Mouse (Mus musculus): ENCODE results near the gene Timm13. TPM values are rescaled to one million over a fixed set of nuclear protein-coding genes. Genes with fewer than 3 reads are reported as not detected.

The Timm13 gene
- polyA plus RNA-seq, 2 experiments: 114 to 208 TPM

DNA sequence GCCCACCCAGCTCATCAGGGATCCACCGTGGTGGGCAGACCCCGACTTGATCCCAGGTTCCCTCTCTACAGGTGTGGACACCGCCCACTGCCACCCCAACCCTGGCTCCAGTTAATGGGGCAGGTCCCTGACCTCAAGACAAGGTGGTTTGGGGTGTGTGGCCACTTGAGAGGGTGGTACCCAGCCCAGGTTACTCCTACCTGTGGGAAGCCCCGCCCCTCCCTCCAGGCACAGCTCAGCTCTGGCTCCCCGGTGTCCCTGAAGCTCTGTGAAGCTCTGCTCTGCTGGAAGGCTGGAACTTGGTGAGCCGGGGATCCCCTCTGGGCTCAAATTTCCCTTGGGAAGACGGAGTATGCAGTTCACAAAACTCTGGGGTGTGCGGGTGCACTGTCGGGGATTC, 29.2 kb downstream of the Timm13 start, which contains the start of gene Tmprss9:
Gene Tmprss9, plus strand, starts transcription at position 268 of the 400 bp plus-strand sequence.
- Histone ChIP-seq H3K4me1 (replicated peaks; ENCODE audit: control insufficient read depth in 2 of 2, insufficient read depth in 2 of 2, low read length in 1 of 2) (peaks cover 3 to 4% of the 10 kb centered on the region in 2 experiments; a peak in 3 of 4 replicates), H3K27me3 (ENCODE audit: control insufficient read depth, insufficient read depth, low read length) (peaks cover 5% of the 10 kb centered on the region; the same call in 1 of the 2 replicates), H3K9me3 (ENCODE audit: control insufficient read depth, low read length) (no peaks in the 10 kb centered on the region), H3K4me3 (ENCODE audit: insufficient read depth in 1 of 2, low read depth in 2 of 2, low read length in 2 of 2) (no peak within 1 kb of the TSS), H3K9ac (replicated peaks) (no peak within 1 kb of the TSS), H3K27ac (no peak within 1 kb of the TSS), H3K4me2 (ENCODE audit: low read depth) (no peak within 1 kb of the TSS), H3K36me3 (replicated peaks; ENCODE audit: control insufficient read depth, insufficient read depth, low read depth) (peaks cover 19% of the 10 kb centered on the region)
- DNase-seq (ENCODE audit: low read depth in 3 of 3, low spot score in 3 of 3): no peak
- WGBS (ENCODE audit: insufficient replicate concordance): 29% methylated on average over 9 of the region's 9 CpGs
- no peak for ATAC-seq (ENCODE audit: insufficient read depth)
- TF ChIP-seq CTCF (IDR thresholded peaks at IDR 0.05; ENCODE audit: low read depth): no peak
- TF ChIP-seq EP300 (IDR thresholded peaks at IDR 0.05; ENCODE audit: low read depth): no peak

DNA sequence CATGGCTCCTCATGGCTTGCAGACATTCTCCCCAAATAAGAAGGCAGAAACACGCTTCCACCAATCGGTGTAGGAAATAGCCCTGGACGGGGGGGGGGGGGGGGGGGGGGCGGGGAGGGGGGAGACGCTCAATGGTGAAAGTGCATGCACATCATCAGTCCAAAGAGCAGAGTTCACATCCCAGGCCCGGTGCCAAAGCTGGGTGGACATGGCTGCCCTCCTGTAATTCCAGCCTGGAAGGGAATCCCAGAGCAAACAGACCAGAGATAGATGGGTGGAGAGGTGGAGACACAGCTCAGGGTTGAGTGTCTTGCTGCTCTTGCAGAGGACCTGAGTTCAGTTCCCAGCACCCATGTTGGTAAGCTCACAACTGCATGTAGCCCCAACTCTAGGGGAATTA, 29.8 kb downstream of the Timm13 start:
- Histone ChIP-seq H3K9me3 (ENCODE audit: control insufficient read depth, low read length) (no peaks in the 10 kb centered on the region), H3K9ac (replicated peaks) (no peak overlapping the region), H3K36me3 (replicated peaks; ENCODE audit: control insufficient read depth, insufficient read depth, low read depth) (peaks cover 24% of the 10 kb centered on the region), H3K27me3 (ENCODE audit: control insufficient read depth, insufficient read depth, low read length) (peaks cover 5% of the 10 kb centered on the region; the same call in 1 of the 2 replicates), H3K27ac (no peak overlapping the region), H3K4me1 (replicated peaks; ENCODE audit: control insufficient read depth in 2 of 2, insufficient read depth in 2 of 2, low read length in 1 of 2) (no peaks in the 10 kb centered on the region), H3K4me2 (ENCODE audit: low read depth) (no peak overlapping the region), H3K4me3 (ENCODE audit: insufficient read depth in 1 of 2, low read depth in 2 of 2, low read length in 2 of 2) (no peak overlapping the region)
- ATAC-seq (ENCODE audit: insufficient read depth) (no peak), DNase-seq (ENCODE audit: low read depth in 3 of 3, low spot score in 3 of 3) (no peak)
- TF ChIP-seq CTCF (IDR thresholded peaks at IDR 0.05; ENCODE audit: low read depth) (no peak), EP300 (IDR thresholded peaks at IDR 0.05; ENCODE audit: low read depth) (no peak)
- 57% methylated on average over 5 of the region's 6 CpGs for WGBS (ENCODE audit: insufficient replicate concordance)

DNA sequence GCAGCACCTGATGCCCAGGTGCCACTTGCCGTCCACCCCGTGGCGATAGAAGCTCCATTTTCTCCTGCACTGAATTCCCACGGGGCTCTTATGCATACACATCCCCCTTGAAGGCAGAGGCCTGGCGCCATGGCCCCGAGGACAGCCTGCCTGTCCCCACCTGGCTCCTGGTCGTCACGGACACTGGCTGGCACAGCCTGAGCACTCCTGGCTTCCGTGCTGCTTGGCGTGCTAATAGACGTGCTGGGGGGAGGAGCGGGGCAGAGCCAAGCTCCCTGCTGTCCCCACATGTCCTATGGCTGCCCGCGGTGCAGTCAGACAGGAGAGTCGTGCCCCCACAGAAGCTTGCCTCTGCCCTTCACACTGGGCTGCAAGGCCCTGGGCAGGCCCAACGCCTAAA, 36.3 kb downstream of the Timm13 start:
- no peak for ATAC-seq (ENCODE audit: insufficient read depth)
- no peak overlapping the region for H3K27ac ChIP-seq
- no peaks in the 10 kb centered on the region for H3K9me3 ChIP-seq (ENCODE audit: control insufficient read depth, low read length)
- no peak for DNase-seq (ENCODE audit: low read depth in 3 of 3, low spot score in 3 of 3)
- H3K9ac ChIP-seq (replicated peaks): no peak overlapping the region
- peaks cover 29 to 37% of the 10 kb centered on the region in 2 experiments for H3K4me1 ChIP-seq (replicated peaks; ENCODE audit: control insufficient read depth in 2 of 2, insufficient read depth in 2 of 2, low read length in 1 of 2)
- H3K36me3 ChIP-seq (replicated peaks; ENCODE audit: control insufficient read depth, insufficient read depth, low read depth): peaks cover 70% of the 10 kb centered on the region
- no peak for TF ChIP-seq CTCF (IDR thresholded peaks at IDR 0.05; ENCODE audit: low read depth)
- TF ChIP-seq EP300 (IDR thresholded peaks at IDR 0.05; ENCODE audit: low read depth): no peak
- no peaks in the 10 kb centered on the region for H3K27me3 ChIP-seq (ENCODE audit: control insufficient read depth, insufficient read depth, low read length)
- H3K4me3 ChIP-seq (ENCODE audit: insufficient read depth in 1 of 2, low read depth in 2 of 2, low read length in 2 of 2): no peak overlapping the region
- 92% methylated on average over 16 of the region's 16 CpGs for WGBS (ENCODE audit: insufficient replicate concordance)
- H3K4me2 ChIP-seq (ENCODE audit: low read depth): no peak overlapping the region

DNA sequence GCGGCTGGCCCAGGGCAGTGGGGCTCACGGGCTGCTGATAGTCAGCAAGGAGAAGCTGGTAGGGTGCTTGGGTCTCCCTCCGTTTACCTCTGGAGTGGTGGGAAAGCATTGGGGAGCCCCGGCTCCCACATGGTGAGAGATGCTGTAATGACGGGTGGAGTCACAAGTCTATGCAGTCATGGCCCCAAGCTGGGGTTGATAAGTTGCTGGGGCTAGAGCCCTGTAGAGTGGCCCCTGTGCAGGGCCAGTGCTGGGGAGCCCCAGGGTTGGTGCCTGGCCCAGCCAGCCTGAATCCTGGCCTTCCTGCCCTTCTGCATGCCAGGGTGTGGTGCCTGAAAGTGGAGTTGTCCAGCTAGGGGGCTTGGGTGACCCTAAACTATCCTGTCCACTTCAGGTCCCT, 38.5 kb downstream of the Timm13 start:
- Histone ChIP-seq H3K27ac (peak overlapping the region; percentile 87), H3K9me3 (ENCODE audit: control insufficient read depth, low read length) (no peaks in the 10 kb centered on the region), H3K4me2 (ENCODE audit: low read depth) (peak overlapping the region; percentile 57)

DNA sequence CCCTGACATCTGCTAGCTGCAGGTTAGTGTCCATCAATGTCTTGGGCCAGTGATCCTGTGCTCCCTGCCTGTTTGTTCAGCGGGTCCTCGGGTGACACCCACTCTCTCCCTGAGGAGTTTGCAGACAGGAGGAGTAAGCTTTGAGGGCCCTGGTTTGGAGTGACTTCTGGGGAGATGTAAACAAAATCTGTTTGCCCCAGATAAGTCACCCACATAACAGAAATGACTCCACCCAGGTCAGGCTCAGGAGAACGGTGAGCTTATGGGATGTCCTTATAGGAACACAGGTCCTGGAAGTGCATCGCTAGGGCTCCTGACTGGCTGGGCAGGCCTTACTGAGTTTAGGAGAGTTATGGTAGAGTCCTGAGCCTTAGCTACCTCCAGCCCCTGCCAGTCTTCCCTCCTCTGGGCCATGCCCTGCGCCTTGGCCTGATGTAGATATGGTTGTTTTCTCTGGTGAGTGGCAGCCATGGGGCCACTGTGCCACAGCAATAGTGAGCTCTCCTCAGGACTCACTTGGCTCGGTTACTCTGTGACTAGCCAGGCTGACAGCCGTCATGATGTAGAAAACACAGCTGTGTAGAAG, 42.3 kb downstream of the Timm13 start:
- DNase-seq (ENCODE audit: low read depth in 3 of 3, low spot score in 3 of 3) (peak; percentile 95 to 97 (median 95)), ATAC-seq (ENCODE audit: insufficient read depth) (peak; percentile 83)
- peak overlapping the region; percentile 69 to 100 for H3K4me3 ChIP-seq (ENCODE audit: insufficient read depth in 1 of 2, low read depth in 2 of 2, low read length in 2 of 2)
- peaks cover 67 to 69% of the 10 kb centered on the region in 2 experiments for H3K4me1 ChIP-seq (replicated peaks; ENCODE audit: control insufficient read depth in 2 of 2, insufficient read depth in 2 of 2, low read length in 1 of 2)
- TF ChIP-seq CTCF (IDR thresholded peaks at IDR 0.05; ENCODE audit: low read depth) (no peak), EP300 (IDR thresholded peaks at IDR 0.05; ENCODE audit: low read depth) (peak; percentile 97)
- no peaks in the 10 kb centered on the region for H3K9me3 ChIP-seq (ENCODE audit: control insufficient read depth, low read length)
- H3K36me3 ChIP-seq (replicated peaks; ENCODE audit: control insufficient read depth, insufficient read depth, low read depth): peaks cover 27% of the 10 kb centered on the region
- H3K27ac ChIP-seq: peak overlapping the region; percentile 100
- 14% methylated on average over 7 of the region's 7 CpGs for WGBS (ENCODE audit: insufficient replicate concordance)
- H3K9ac ChIP-seq (replicated peaks): peak overlapping the region; percentile 99
- peak overlapping the region; percentile 99 for H3K4me2 ChIP-seq (ENCODE audit: low read depth)
- H3K27me3 ChIP-seq (ENCODE audit: control insufficient read depth, insufficient read depth, low read length): no peaks in the 10 kb centered on the region

More for the DNA sequence above, 38.5 kb downstream of the Timm13 start:
- TF ChIP-seq CTCF (IDR thresholded peaks at IDR 0.05; ENCODE audit: low read depth) (no peak), EP300 (IDR thresholded peaks at IDR 0.05; ENCODE audit: low read depth) (no peak)
- peaks cover 57% of the 10 kb centered on the region for H3K36me3 ChIP-seq (replicated peaks; ENCODE audit: control insufficient read depth, insufficient read depth, low read depth)
- WGBS (ENCODE audit: insufficient replicate concordance): 57% methylated on average over 5 of the region's 5 CpGs
- H3K9ac ChIP-seq (replicated peaks): peak overlapping the region; percentile 52
- peak; percentile 27; the same call in 1 of the 2 replicates for ATAC-seq (ENCODE audit: insufficient read depth)
- no peak overlapping the region for H3K4me3 ChIP-seq (ENCODE audit: insufficient read depth in 1 of 2, low read depth in 2 of 2, low read length in 2 of 2)
- no peak for DNase-seq (ENCODE audit: low read depth in 3 of 3, low spot score in 3 of 3)
- no peaks in the 10 kb centered on the region for H3K27me3 ChIP-seq (ENCODE audit: control insufficient read depth, insufficient read depth, low read length)
- peaks cover 49 to 54% of the 10 kb centered on the region in 2 experiments for H3K4me1 ChIP-seq (replicated peaks; ENCODE audit: control insufficient read depth in 2 of 2, insufficient read depth in 2 of 2, low read length in 1 of 2)

All from liver, embryonic 14.5 days (tissue).